Mouse (Mus musculus): ENCODE measurements at regions not wholly inside any gene's neighbourhood (a gene's known extent, or its start where the extent isn't known, plus 50 kb on each side); places are given as distances from the start of the nearest gene placed in this dataset.

- TF ChIP-seq CTCF (IDR thresholded peaks at IDR 0.05; ENCODE audit: low read depth), result no peak
- no peak for TF ChIP-seq EP300 (IDR thresholded peaks at IDR 0.05; ENCODE audit: low read depth)
Measured at GRCm38 (mm10) chr8:75309463-75309862, 95.7 kb downstream of the Rasd2 start.
